Mouse (Mus musculus) midbrain, embryonic 15.5 days (tissue): ENCODE measurements around the gene Fam83c. TPM values are rescaled to one million over a fixed set of nuclear protein-coding genes. Genes with fewer than 3 reads are reported as not detected.

Experiments used
- ATAC-seq: fragments of 200-750 bp; cut with Nextera tagmentation; replicated peaks from 2 replicates; pipeline ENCODE4 v1.8.0; 2017; ENCODE audit warnings: moderate TSS enrichment
- H3K27ac ChIP-seq: fragments of 300-500 bp; sonication (generic); 2 replicates; pipeline ENCODE4 v1.5.1; 2015; ENCODE audit warnings: mild to moderate bottlenecking, inconsistent platforms
- H3K27me3 ChIP-seq: fragments of 300-500 bp; sonication (generic); replicated peaks from 2 replicates; pipeline ENCODE4 v1.6.1; 2015; ENCODE audit warnings: inconsistent platforms
- H3K36me3 ChIP-seq: fragments of 300-500 bp; sonication (generic); replicated peaks from 2 replicates; pipeline ENCODE4 v1.6.1; 2015; ENCODE audit warnings: inconsistent platforms
- H3K4me1 ChIP-seq: fragments of 300-500 bp; sonication (generic); 2 replicates; pipeline ENCODE4 v1.6.1; 2015; ENCODE audit warnings: inconsistent platforms
- H3K4me2 ChIP-seq: fragments of 300-500 bp; sonication (generic); 2 replicates; pipeline ENCODE4 v1.6.1; 2015; ENCODE audit warnings: inconsistent platforms, mild to moderate bottlenecking, moderate library complexity
- H3K4me3 ChIP-seq: fragments of 300-500 bp; sonication (generic); 2 replicates; pipeline ENCODE4 v1.5.1; 2015; ENCODE audit warnings: mild to moderate bottlenecking, inconsistent platforms
- H3K9ac ChIP-seq: fragments of 300-500 bp; sonication (generic); 2 replicates; pipeline ENCODE4 v1.6.1; 2015; ENCODE audit warnings: mild to moderate bottlenecking, inconsistent platforms
- H3K9me3 ChIP-seq: fragments of 300-500 bp; sonication (generic); 2 replicates; pipeline ENCODE4 v1.6.1; 2016; ENCODE audit warnings: inconsistent platforms
- WGBS: fragments of 180-500 bp; shearing (Covaris S2); methylation state at CpG from one replicate; pipeline ENCODE4 v1.1.7; 2015; ENCODE audit warnings: mixed read lengths; 5-methylcytosine and 5-hydroxymethylcytosine counted together
- polyA plus RNA-seq: library from polyadenylated mRNA; unstranded; fragments of >200 nt; fragmentation: Nextera tagmentation; extraction: Ambion mirVana; gene quantifications from 2 replicates; pipeline ENCODE4 v1.2.1, GENCODE M21; 2015

Gene Fam83c
- polyA plus RNA-seq, 1 experiment from 2014 or later, result 0.54 TPM

DNA sequence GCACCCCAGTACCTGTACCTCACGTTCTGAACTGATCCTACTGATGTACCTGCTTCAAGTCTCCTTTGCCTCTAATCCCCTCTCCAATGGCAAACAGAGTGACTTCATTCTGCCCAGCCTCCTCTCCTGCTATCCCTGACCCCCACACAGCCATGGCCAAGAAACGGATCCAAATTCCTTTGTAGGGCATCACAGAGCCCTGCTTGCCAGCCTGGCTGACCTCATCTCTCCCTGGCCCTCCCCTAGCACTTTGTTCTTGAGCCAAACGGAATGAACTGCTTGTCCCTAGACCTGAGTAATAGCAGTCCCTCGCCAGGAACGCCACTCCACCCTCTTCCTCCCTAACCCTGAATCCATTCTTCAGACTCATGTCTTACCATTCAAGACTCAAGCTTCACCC, 28.1 kb downstream of the Fam83c start:
- no peak for ATAC-seq
- peaks cover 5% of the 10 kb centered on the region; the same call in 1 of the 2 replicates for H3K36me3 ChIP-seq
- 74% methylated on average over 5 of the region's 5 CpGs for WGBS

DNA sequence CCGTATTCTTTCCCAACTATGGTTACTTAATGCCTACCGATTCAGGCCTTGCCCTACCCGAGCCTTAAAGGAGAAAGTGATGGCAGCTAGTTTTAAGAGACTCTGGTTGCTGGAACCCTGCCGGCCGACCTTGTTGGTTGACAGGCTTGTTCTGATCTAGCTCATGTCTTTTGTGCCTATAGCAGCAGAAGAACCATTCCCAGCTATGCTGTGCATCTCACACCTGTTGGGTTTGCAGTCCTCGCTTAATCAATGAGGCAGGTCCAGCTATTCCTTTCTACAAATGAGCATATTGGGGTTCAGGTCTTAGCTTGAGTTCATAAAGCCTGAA, 28.8 kb downstream of the Fam83c start:
- no peak for ATAC-seq
- no peaks in the 10 kb centered on the region for H3K27me3 ChIP-seq
- H3K9me3 ChIP-seq, result no peaks in the 10 kb centered on the region
- no peaks in the 10 kb centered on the region for H3K4me1 ChIP-seq
- H3K4me3 ChIP-seq, result no peak overlapping the region
- WGBS, result 84% methylated on average over 6 of the region's 6 CpGs
- H3K9ac ChIP-seq, result no peak overlapping the region
- no peak overlapping the region for H3K27ac ChIP-seq
- H3K36me3 ChIP-seq, result peaks cover 11% of the 10 kb centered on the region; the same call in 1 of the 2 replicates
- no peak overlapping the region for H3K4me2 ChIP-seq

More for the DNA sequence above, 28.1 kb downstream of the Fam83c start:
- H3K9ac ChIP-seq, result no peak overlapping the region
- H3K4me3 ChIP-seq, result no peak overlapping the region
- no peaks in the 10 kb centered on the region for H3K9me3 ChIP-seq
- no peaks in the 10 kb centered on the region for H3K27me3 ChIP-seq
- no peak overlapping the region for H3K27ac ChIP-seq
- H3K4me1 ChIP-seq, result no peaks in the 10 kb centered on the region
- H3K4me2 ChIP-seq, result no peak overlapping the region

DNA sequence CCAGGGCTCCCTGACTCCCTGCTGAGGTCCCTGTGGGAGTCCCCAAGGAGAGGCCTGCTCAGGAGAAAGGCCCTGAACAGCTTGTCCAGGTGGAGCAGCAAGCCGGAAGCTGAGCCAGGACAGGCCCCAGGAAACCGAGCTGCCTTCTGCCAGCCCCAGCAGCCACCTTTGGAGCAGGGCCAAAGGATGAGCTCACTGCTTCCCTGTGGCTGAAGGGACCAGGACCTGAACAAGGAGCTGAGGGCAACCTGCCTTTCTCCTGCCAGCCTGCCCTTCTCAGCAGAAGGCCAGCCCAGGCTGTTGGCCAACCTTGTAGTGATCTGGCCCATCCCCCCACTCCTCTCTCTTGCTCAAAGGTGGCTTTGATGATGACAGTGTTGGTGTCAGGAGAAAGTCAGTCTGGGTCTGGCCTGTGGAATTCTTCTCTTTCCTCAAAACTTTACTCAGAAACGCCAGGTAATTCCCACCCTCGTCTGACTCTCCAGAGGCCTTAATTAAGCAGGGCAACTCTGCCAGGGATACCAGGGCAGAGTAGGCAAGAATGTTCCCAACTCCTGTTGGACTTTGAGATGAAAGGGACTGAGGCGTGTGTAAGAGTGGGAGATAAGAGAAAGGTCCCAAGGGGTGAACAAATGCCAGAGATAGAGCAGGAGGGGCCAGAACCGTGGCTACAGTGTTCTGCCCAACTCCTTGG, 29.3 kb downstream of the Fam83c start:
- WGBS, result 65% methylated on average over 6 of the region's 6 CpGs
- H3K4me3 ChIP-seq, result no peak overlapping the region
- H3K27ac ChIP-seq, result no peak overlapping the region
- H3K4me2 ChIP-seq, result no peak overlapping the region
- no peaks in the 10 kb centered on the region for H3K9me3 ChIP-seq
- H3K9ac ChIP-seq, result no peak overlapping the region
- no peak for ATAC-seq
- H3K4me1 ChIP-seq, result no peaks in the 10 kb centered on the region
- no peaks in the 10 kb centered on the region for H3K27me3 ChIP-seq
- H3K36me3 ChIP-seq, result peaks cover 16% of the 10 kb centered on the region; the same call in 1 of the 2 replicates

DNA sequence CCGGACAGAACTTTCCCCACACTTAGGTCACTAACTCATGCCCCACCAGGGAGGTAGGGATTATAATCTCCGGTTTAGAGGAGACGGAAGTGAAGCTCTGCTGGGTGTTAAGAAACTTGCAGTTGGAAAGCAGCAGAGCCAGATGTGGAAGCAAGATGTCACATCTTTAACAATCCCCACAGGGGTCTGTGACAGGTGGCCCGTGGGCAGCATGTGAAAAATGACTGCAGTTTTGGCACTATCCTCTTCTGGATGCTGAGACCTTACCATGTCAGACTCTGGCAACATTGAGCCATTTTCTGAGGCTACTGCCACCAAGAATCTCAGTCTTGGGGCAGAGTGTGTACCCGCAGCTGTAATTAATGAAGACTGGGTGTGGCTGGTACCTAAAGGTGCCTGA, 30.6 kb downstream of the Fam83c start:
- Histone ChIP-seq H3K4me1 (no peaks in the 10 kb centered on the region), H3K36me3 (peaks cover 27% of the 10 kb centered on the region), H3K27me3 (no peaks in the 10 kb centered on the region), H3K4me3 (no peak overlapping the region), H3K9me3 (no peaks in the 10 kb centered on the region), H3K4me2 (no peak overlapping the region), H3K9ac (no peak overlapping the region), H3K27ac (no peak overlapping the region)
- no peak for ATAC-seq
- 74% methylated on average over 5 of the region's 5 CpGs for WGBS

DNA sequence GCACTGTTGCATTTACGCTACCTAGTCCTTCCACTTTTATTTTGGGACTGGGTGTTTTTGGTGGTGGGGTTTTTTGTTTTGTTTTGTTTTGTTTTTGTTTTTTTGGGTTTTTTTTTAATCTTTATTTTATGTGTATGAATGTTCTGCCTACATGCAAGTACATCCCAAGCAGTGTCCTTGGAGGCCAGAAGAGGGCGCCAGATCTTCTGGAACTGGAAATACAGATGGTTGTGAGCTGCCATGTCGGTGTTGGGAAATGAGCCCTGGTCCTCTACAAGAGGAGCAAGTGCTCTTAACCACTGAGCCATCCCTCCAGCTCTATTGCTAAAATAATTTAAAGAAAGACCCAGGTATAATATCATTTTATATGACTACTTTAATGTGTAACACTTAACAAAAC, 31.9 kb downstream of the Fam83c start:
- peaks cover 36% of the 10 kb centered on the region for H3K36me3 ChIP-seq
- no peaks in the 10 kb centered on the region for H3K27me3 ChIP-seq
- 56% methylated on average over 3 of the region's 3 CpGs for WGBS
- H3K4me1 ChIP-seq, result no peaks in the 10 kb centered on the region
- no peak overlapping the region for H3K27ac ChIP-seq
- H3K4me2 ChIP-seq, result no peak overlapping the region
- H3K4me3 ChIP-seq, result no peak overlapping the region
- no peak for ATAC-seq
- H3K9me3 ChIP-seq, result no peaks in the 10 kb centered on the region
- no peak overlapping the region for H3K9ac ChIP-seq

DNA sequence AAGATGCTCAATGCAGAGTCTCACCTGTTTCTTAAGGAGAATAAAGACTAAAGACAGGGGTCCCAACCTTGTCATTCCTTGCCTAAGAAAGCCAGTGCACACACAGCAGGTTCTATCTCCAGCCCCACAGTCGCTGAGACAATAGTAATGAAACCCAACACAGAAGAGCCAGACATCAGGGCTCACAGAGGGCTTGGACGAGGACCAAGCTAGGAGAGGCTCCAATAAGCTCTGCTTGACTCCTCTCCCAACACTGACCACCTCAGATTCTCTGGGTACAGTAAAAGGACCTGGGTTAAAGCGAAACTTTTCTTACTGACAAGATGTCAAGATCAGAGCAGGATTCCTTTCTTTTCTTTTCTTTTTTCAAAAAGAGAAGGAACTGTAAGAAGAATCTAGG, 36.0 kb downstream of the Fam83c start:
- H3K27ac ChIP-seq, result no peak overlapping the region
- H3K9ac ChIP-seq, result no peak overlapping the region
- H3K4me2 ChIP-seq, result no peak overlapping the region
- no peaks in the 10 kb centered on the region for H3K4me1 ChIP-seq
- no peak for ATAC-seq
- WGBS, result 65% methylated on average over 3 of the region's 3 CpGs
- no peak overlapping the region for H3K4me3 ChIP-seq
- H3K36me3 ChIP-seq, result peaks cover 41% of the 10 kb centered on the region
- no peaks in the 10 kb centered on the region for H3K9me3 ChIP-seq
- no peaks in the 10 kb centered on the region for H3K27me3 ChIP-seq

DNA sequence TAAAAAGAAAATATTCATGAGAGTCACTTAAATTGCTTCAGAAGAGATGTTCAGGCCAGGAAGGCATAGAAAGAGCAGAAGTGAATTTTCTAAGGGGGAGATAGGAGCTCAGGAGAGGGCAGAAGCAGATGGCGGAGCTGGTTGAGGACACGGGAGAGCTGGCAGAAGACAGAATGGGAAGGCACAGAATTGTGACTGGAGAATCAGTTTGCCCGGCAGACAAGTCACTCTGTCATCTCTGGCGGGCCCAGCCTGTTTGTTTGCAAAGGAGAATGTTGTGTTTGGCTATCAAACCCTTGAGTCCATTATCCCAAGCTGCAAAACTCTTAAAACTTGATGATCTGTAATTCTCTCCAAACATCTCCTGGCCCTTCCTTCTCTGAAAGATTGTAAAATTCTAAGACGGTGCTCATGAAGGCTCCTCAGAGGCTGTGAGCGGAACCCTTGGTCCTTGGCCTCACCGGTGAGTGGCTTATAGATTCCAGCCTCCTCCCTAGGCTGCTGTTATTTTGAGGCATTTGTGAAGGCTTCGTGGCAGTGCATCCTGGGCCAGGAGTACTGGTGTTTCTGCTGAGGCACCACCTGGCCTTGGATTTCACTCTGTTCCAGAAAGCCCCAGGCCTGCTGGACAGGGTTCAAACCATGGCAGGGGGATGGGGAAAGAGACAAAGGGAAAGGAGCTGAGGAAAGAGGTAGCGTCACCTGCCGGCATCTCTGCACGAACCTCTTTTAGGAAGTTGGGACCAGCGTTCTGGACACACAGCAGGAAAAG, 39.8 kb downstream of the Fam83c start:
- 89% methylated on average over 12 of the region's 12 CpGs for WGBS
- H3K9ac ChIP-seq, result no peak overlapping the region
- no peaks in the 10 kb centered on the region for H3K27me3 ChIP-seq
- H3K4me2 ChIP-seq, result no peak overlapping the region
- peaks cover 20% of the 10 kb centered on the region for H3K36me3 ChIP-seq
- no peaks in the 10 kb centered on the region for H3K4me1 ChIP-seq
- no peak overlapping the region for H3K27ac ChIP-seq
- ATAC-seq, result no peak
- H3K9me3 ChIP-seq, result no peaks in the 10 kb centered on the region
- H3K4me3 ChIP-seq, result no peak overlapping the region

DNA sequence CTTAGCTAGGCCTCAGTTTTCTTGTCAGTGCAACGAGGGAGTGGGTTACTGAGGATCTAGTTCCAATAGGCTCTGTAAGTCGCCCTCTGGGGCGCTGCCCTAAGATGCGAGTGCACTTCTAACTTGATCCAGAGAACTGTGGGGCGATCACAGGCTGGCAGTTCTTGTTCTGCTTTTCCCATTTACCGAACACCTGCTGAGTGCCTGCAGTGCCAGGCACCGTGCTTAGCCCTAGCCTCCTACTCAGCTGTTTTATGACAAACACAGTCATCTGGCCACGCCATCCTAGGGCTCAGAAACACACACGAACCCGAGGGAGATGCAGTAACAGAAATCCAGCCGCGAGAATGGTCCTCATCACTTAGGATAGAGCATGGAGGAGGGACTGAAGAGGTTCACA, 41.8 kb downstream of the Fam83c start:
- H3K4me1 ChIP-seq, result no peaks in the 10 kb centered on the region
- H3K4me2 ChIP-seq, result no peak overlapping the region
- no peak overlapping the region for H3K9ac ChIP-seq
- H3K9me3 ChIP-seq, result no peaks in the 10 kb centered on the region
- no peaks in the 10 kb centered on the region for H3K27me3 ChIP-seq
- WGBS, result 30% methylated on average over 12 of the region's 12 CpGs
- no peak overlapping the region for H3K4me3 ChIP-seq
- ATAC-seq, result no peak
- no peak overlapping the region for H3K27ac ChIP-seq
- H3K36me3 ChIP-seq, result 0 out of 2 replicates have a peak, but pooled peaks cover 5% of the 10 kb centered on the region

DNA sequence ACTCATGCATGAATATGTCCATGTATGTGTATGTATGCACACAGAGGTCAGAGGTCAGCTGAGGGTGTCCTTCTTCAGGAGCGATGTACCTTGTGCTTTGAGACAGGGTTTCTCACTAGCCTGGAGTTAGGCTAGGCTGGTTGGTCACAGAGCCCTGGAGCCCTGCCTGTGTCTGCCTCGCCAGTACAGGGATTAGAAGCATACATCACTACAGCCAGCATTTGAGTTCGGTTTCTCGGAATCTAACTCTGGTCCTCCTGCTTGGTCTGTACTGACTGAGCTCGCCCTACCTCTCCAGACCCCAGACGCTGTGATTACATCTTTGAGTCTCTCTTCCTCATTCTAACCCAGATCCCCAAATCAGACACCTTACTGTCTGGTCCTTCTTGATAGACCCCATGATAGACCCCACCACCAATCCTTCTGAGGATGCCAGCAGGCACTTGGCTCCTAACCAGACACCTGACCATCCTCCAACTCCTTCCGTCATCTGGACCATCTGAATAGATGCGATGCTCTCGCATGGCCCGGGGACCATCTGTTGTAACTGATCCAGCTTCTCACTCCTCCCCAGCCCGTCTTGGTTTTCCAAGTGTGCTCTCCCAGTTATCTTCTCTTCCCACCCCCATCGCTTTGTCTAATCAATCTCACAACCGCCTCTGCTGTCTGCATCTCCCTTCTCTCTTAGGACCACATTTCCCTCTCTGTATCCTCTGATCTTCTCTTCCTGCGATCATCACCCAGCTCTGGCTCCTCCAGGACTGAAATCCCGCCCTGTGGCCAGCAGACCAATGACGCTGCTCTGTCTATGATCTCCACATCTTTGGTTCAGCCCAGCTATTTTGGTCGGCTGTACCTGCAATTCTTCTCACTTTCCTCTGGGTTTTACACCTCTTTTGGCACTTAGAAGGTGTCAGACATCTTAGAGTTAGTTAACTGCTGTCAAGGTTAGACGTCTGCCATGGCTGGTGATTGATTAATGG, 46.4 kb downstream of the Fam83c start:
- H3K4me3 ChIP-seq, result no peak overlapping the region
- ATAC-seq, result no peak

DNA sequence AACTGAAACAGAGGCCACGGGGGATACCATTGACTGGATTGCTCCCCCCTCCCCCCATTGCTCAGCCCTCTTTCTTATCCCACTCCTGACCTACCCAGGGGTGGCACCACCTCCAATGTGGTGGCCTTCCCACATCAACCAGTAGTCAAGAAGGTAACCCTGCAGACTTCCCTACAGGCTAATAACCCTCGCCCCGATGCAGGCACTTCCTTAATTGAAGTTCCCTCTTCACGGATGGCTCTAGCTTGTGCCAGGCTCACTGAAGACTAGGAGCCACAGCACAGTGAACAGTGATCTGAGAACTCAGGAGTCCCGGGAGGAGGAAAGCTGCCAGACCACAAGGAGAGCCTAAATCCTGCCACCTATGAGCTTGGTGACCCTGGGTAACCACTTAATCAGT, 47.7 kb downstream of the Fam83c start:
- Histone ChIP-seq H3K4me1 (no peaks in the 10 kb centered on the region), H3K36me3 (no peaks in the 10 kb centered on the region), H3K4me2 (no peak overlapping the region), H3K27me3 (no peaks in the 10 kb centered on the region), H3K9me3 (no peaks in the 10 kb centered on the region), H3K27ac (no peak overlapping the region), H3K9ac (no peak overlapping the region), H3K4me3 (no peak overlapping the region)
- 77% methylated on average over 5 of the region's 5 CpGs for WGBS
- ATAC-seq, result no peak

More for the DNA sequence above, 46.4 kb downstream of the Fam83c start:
- WGBS, result 81% methylated on average over 18 of the region's 18 CpGs
- no peak overlapping the region for H3K9ac ChIP-seq
- no peaks in the 10 kb centered on the region for H3K9me3 ChIP-seq
- H3K4me2 ChIP-seq, result no peak overlapping the region
- H3K27ac ChIP-seq, result no peak overlapping the region
- no peaks in the 10 kb centered on the region for H3K36me3 ChIP-seq
- H3K27me3 ChIP-seq, result no peaks in the 10 kb centered on the region
- H3K4me1 ChIP-seq, result no peaks in the 10 kb centered on the region

DNA sequence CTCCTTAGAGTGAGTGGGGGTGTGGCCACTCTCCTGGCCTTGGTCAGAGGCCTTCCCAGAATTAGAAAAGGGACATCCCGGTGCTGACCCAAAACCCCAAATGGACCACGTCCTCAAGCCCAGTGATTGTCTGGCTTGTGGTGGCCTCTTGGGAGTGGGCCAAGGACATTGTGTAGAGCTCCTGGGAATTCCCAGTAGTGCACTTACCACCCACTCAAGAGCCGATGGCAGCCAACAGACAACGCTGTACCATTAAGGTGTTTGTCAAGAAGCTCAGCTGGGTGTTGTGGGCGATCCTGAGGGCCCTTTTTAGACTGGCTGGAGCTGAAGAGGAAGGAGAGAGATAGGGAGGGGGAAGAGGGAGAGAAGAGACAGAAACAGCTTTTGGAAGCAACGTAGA, 50.1 kb downstream of the Fam83c start:
- WGBS, result 74% methylated on average over 6 of the region's 6 CpGs
- Histone ChIP-seq H3K4me1 (0 out of 2 replicates have a peak, but pooled peaks cover 2% of the 10 kb centered on the region), H3K36me3 (no peaks in the 10 kb centered on the region), H3K4me2 (no peak overlapping the region), H3K27me3 (no peaks in the 10 kb centered on the region), H3K9ac (no peak overlapping the region), H3K27ac (no peak overlapping the region), H3K4me3 (no peak overlapping the region), H3K9me3 (no peaks in the 10 kb centered on the region)
- no peak for ATAC-seq

DNA sequence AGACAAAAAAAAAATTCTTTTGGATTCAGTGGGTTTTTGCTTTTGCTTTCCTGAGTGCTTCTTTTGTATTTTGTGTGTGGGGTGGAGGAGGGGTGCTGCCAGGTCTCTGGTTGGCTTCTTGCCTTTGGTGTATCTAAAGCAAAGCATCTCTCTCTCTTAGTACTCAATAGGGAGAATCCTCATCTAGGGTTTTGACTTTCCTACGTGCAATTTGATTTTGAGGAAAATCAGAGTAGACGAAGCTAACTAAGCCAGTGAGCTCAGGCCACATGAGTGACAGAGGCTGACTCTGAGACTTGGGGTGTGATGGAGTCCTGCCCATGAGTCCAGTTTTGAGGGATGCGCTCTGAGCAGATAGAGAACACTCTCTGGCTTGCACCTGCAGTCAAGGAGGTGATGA, 55.1 kb downstream of the Fam83c start:
- no peak overlapping the region for H3K4me3 ChIP-seq
- H3K36me3 ChIP-seq, result no peaks in the 10 kb centered on the region
- H3K9ac ChIP-seq, result no peak overlapping the region
- peaks cover 37% of the 10 kb centered on the region for H3K4me1 ChIP-seq
- no peak overlapping the region for H3K4me2 ChIP-seq
- no peak for ATAC-seq
- 84% methylated on average over 3 of the region's 3 CpGs for WGBS
- no peaks in the 10 kb centered on the region for H3K27me3 ChIP-seq
- no peaks in the 10 kb centered on the region for H3K9me3 ChIP-seq
- H3K27ac ChIP-seq, result no peak overlapping the region
